Mouse (Mus musculus) MEL (cell line): ENCODE results near the gene Zfp777.
A peak's percentile ranks its signal among the peaks of the same experiment; 100 is the strongest.

ENCODE experiments used
- BHLHE40 ChIP-seq: IDR thresholded peaks from 2 replicates; pipeline ENCODE4 v1.6.1; 2012; ENCODE audit warnings: low read depth, mild to moderate bottlenecking, inconsistent platforms, low read length, improper control_type of control experiment, borderline replicate concordance
- E2F4 ChIP-seq: IDR thresholded peaks from 2 replicates; pipeline ENCODE4 v1.6.1; 2011; ENCODE audit warnings: low read depth, low read length, improper control_type of control experiment, borderline replicate concordance
- HCFC1 ChIP-seq: IDR thresholded peaks from 2 replicates; pipeline ENCODE4 v1.6.1; 2012; ENCODE audit warnings: low read depth, mild to moderate bottlenecking, inconsistent platforms, low read length, improper control_type of control experiment, moderate library complexity
- TBP ChIP-seq: IDR thresholded peaks from 2 replicates; pipeline ENCODE4 v1.8.0; 2011; ENCODE audit warnings: low read depth, low read length, improper control_type of control experiment
- ZC3H11A ChIP-seq: IDR thresholded peaks from 2 replicates; pipeline ENCODE4 v1.6.1; 2012; ENCODE audit warnings: low read depth, mild to moderate bottlenecking, inconsistent platforms, low read length, improper control_type of control experiment
- ZNF384 ChIP-seq: IDR thresholded peaks from 2 replicates; pipeline ENCODE4 v1.6.1; 2012; ENCODE audit warnings: low read depth, mild to moderate bottlenecking, inconsistent platforms, low read length, improper control_type of control experiment

- no peak for TF ChIP-seq HCFC1
- no peak for TF ChIP-seq TBP
- TF ChIP-seq ZC3H11A, result no peak
- no peak for TF ChIP-seq ZNF384
- no peak for TF ChIP-seq E2F4
- peak; percentile 63; the same call in 1 of the 2 replicates for TF ChIP-seq BHLHE40
Measured at GRCm38 (mm10) chr6:48049273-48050065, 758 bp upstream of the Zfp777 start.
